Mouse (Mus musculus) midbrain, postnatal 0 days (tissue): Measurements from ENCODE around the gene Ran. TPM values are rescaled to one million over a fixed set of nuclear protein-coding genes. Genes with fewer than 3 reads are reported as not detected.

ENCODE experiments used
- ATAC-seq: fragments of 200-750 bp; cut with Nextera tagmentation; 2 replicates; pipeline ENCODE4 v1.8.0; 2017; ENCODE audit warnings: moderate number of reproducible peaks, mild to moderate bottlenecking, moderate TSS enrichment, moderate library complexity; ENCODE audit not compliant: low FRiP score
- DNase-seq: peaks from one replicate; pipeline ENCODE4 v3.0.0-alpha.2; 2015; ENCODE audit warnings: low spot score
- H3K27ac ChIP-seq: fragments of 300-500 bp; sonication (generic); 2 replicates; pipeline ENCODE4 v1.5.1; 2014; ENCODE audit warnings: low read depth, mild to moderate bottlenecking, low read length, mixed read lengths
- H3K27me3 ChIP-seq: fragments of 300-500 bp; sonication (generic); 2 replicates; pipeline ENCODE4 v1.6.1; 2014; ENCODE audit warnings: low read length, control low read depth, mixed read lengths; ENCODE audit not compliant: insufficient read depth
- H3K36me3 ChIP-seq: fragments of 300-500 bp; sonication (generic); 2 replicates; pipeline ENCODE4 v1.6.1; 2014; ENCODE audit warnings: low read length, control low read depth, mixed read lengths; ENCODE audit not compliant: insufficient read depth
- H3K4me1 ChIP-seq: fragments of 300-500 bp; sonication (generic); 2 replicates; pipeline ENCODE4 v1.6.1; 2014; ENCODE audit warnings: mild to moderate bottlenecking, control low read depth, antibody characterized with exemption, low read length, mixed read lengths; ENCODE audit not compliant: insufficient read depth
- H3K4me2 ChIP-seq: fragments of 300-500 bp; sonication (generic); 2 replicates; pipeline ENCODE4 v1.6.1; 2014; ENCODE audit warnings: low read depth, mild to moderate bottlenecking, low read length, mixed read lengths; ENCODE audit not compliant: poor library complexity, severe bottlenecking
- H3K4me3 ChIP-seq: fragments of 300-500 bp; sonication (generic); 2 replicates; pipeline ENCODE4 v1.5.1; 2014; ENCODE audit warnings: low read depth, mild to moderate bottlenecking, low read length, moderate library complexity
- H3K9ac ChIP-seq: fragments of 300-500 bp; sonication (generic); replicated peaks from 2 replicates; pipeline ENCODE4 v1.6.1; 2014; ENCODE audit warnings: mild to moderate bottlenecking, low read length, moderate library complexity, mixed read lengths; ENCODE audit not compliant: poor library complexity, severe bottlenecking
- H3K9me3 ChIP-seq: fragments of 300-500 bp; sonication (generic); 2 replicates; pipeline ENCODE4 v1.6.1; 2016; ENCODE audit warnings: low read length, control low read depth
- CTCF ChIP-seq: IDR thresholded peaks from 2 replicates; pipeline ENCODE4 v1.5.1; 2016; ENCODE audit warnings: antibody characterized with exemption, mild to moderate bottlenecking
- WGBS: fragments of 180-500 bp; shearing (Covaris S2); extraction: QIAGEN DNeasy Blood & Tissue Kit; methylation state at CpG from one replicate; pipeline ENCODE4 v1.1.7; 2014; 5-methylcytosine and 5-hydroxymethylcytosine counted together
- polyA plus RNA-seq: library from polyadenylated mRNA; unstranded; fragments of >200 nt; fragmentation: Nextera tagmentation; extraction: Ambion mirVana; gene quantifications from 2 replicates; pipeline ENCODE4 v1.2.1, GENCODE M21; 2015
- total RNA-seq: library from RNA; depleted of rRNA; stranded (reverse); fragments of >200 nt; gene quantifications from 2 replicates; pipeline ENCODE4 v1.2.3, GENCODE M21; 2014; rRNA removed

The Ran gene
- total and polyA plus RNA-seq, 2 experiments from 2014 or later: 183 to 295 TPM

- no peak for ATAC-seq
Observed at GRCm38 (mm10) chr5:129067231-129067834, 47.5 kb downstream of the Ran start.

GRCm38 (mm10) chr5:129071761-129072280 lies 52.0 kb downstream of the Ran start:
- H3K4me1 ChIP-seq: no peaks in the 10 kb centered on the region
- WGBS: 68% methylated on average over 14 of the region's 14 CpGs
- no peak for ATAC-seq
- no peak for TF ChIP-seq CTCF
- H3K27ac ChIP-seq: no peak overlapping the region; the same call in 1 of the 2 replicates
- H3K4me3 ChIP-seq: no peak overlapping the region
- no peak overlapping the region for H3K9ac ChIP-seq
- H3K9me3 ChIP-seq: no peaks in the 10 kb centered on the region
- H3K4me2 ChIP-seq: no peak overlapping the region
- H3K36me3 ChIP-seq: no peaks in the 10 kb centered on the region
- H3K27me3 ChIP-seq: no peaks in the 10 kb centered on the region
- peak; percentile 79 for DNase-seq

More at GRCm38 (mm10) chr5:129067231-129067834, 47.5 kb downstream of the Ran start:
- peaks cover 4% of the 10 kb centered on the region; the same call in 1 of the 2 replicates for H3K4me1 ChIP-seq
- 81% methylated on average over 13 of the region's 13 CpGs for WGBS
- no peak for TF ChIP-seq CTCF
- no peak overlapping the region for H3K4me3 ChIP-seq
- no peaks in the 10 kb centered on the region for H3K9me3 ChIP-seq
- H3K27ac ChIP-seq: no peak overlapping the region
- H3K27me3 ChIP-seq: no peaks in the 10 kb centered on the region; the same call in 1 of the 2 replicates
- DNase-seq: no peak
- no peaks in the 10 kb centered on the region for H3K36me3 ChIP-seq
- H3K9ac ChIP-seq: no peak overlapping the region
- H3K4me2 ChIP-seq: no peak overlapping the region

GRCm38 (mm10) chr5:129073404-129073803 lies 53.5 kb downstream of the Ran start:
- Histone ChIP-seq H3K9me3 (no peaks in the 10 kb centered on the region), H3K27me3 (no peaks in the 10 kb centered on the region), H3K27ac (no peak overlapping the region), H3K4me2 (no peak overlapping the region), H3K36me3 (no peaks in the 10 kb centered on the region), H3K4me1 (no peaks in the 10 kb centered on the region), H3K9ac (no peak overlapping the region), H3K4me3 (no peak overlapping the region)
- ATAC-seq (no peak), DNase-seq (no peak)
- TF ChIP-seq CTCF: no peak
- 71% methylated on average over 6 of the region's 6 CpGs for WGBS

Other genes starting within 250 kb of the Ran start
- gene Rimbp2, start 66.6 kb upstream of the Ran start, total RNA-seq: 22.7 and 29.1 TPM in 2 replicates
- 5.2 and 6.1 TPM in 2 replicates for gene Rimbp2, start 66.6 kb upstream of the Ran start, polyA plus RNA-seq
- gene Stx2, start 11.5 kb upstream of the Ran start, total RNA-seq: 15.5 and 15.9 TPM in 2 replicates
- gene Stx2, start 11.5 kb upstream of the Ran start, polyA plus RNA-seq: 11.9 and 12.0 TPM in 2 replicates
- gene Adgrd1, start 76.7 kb downstream of the Ran start, total RNA-seq: 0.42 and 0.77 TPM in 2 replicates
- gene Adgrd1, start 76.7 kb downstream of the Ran start, polyA plus RNA-seq: 0.17 and 0.26 TPM in 2 replicates